Mouse (Mus musculus) left cerebral cortex, postnatal 10 days (tissue): ENCODE measurements at regions not wholly inside any gene's neighbourhood (a gene's known extent, or its start where the extent isn't known, plus 50 kb on each side); places are given as distances from the start of the nearest gene placed in this dataset.

Experiments
- DNase-seq, 2 experiments: peaks; one replicate each; pipeline ENCODE4 v3.0.0; 2021 to 2022; ENCODE audit warnings: low spot score in 2 of 2, mixed read lengths in 1 of 2; ENCODE audit errors: extremely low spot score in 1 of 2
- intact Hi-C: fragments of 180-260 bp; cut with DNase I; formaldehyde crosslinking; loops from one replicate; pipeline ENCODE4 v1.15.1; 2025

- DNase-seq: no peak
- intact Hi-C loops: no loop called here
Measured at GRCm38 (mm10) chr11:21478191-21478590, 93.8 kb upstream of the Wdpcp start.

GRCm38 (mm10) chr11:21470711-21471110, 99.7 kb upstream of the Ugp2 start:
- intact Hi-C loops: no loop called here

GRCm38 (mm10) chr11:21468465-21468864, 97.5 kb upstream of the Ugp2 start:
- no peak for DNase-seq
- intact Hi-C loops: no loop called here

More at GRCm38 (mm10) chr11:21470711-21471110, 99.7 kb upstream of the Ugp2 start:
- DNase-seq: no peak

- no peak for DNase-seq
- intact Hi-C loops: no loop called here
Measured at GRCm38 (mm10) chr11:21460011-21460410, 89.0 kb upstream of the Ugp2 start.

- intact Hi-C loops: loop anchor here (10.0 kb wide), 1 partner anchor 659 kb away; no protein-coding TSS in a partner anchor
- DNase-seq: peak in 1 of 2 experiments; percentile 18
Measured at GRCm38 (mm10) chr11:21453308-21454106, 82.5 kb upstream of the Ugp2 start.

- intact Hi-C loops: loop anchor here (5.0 kb wide), 1 partner anchor 61 kb away; the partner anchor contains the start of gene Ugp2
- peak in 1 of 2 experiments; percentile 29 for DNase-seq
Measured at GRCm38 (mm10) chr11:21433726-21434125, 62.7 kb upstream of the Ugp2 start.

GRCm38 (mm10) chr11:21430021-21430420, 59.0 kb upstream of the Ugp2 start:
- DNase-seq: no peak
- intact Hi-C loops: loop anchor here (5.0 kb wide), 1 partner anchor 58 kb away; the partner anchor contains the start of gene Ugp2

GRCm38 (mm10) chr11:21428749-21429148, 57.7 kb upstream of the Ugp2 start:
- intact Hi-C loops: no loop called here
- DNase-seq: no peak

GRCm38 (mm10) chr11:21428013-21428317, 57.0 kb upstream of the Ugp2 start:
- intact Hi-C loops: no loop called here
- no peak for DNase-seq

- no peak for DNase-seq
- intact Hi-C loops: no loop called here
Measured at GRCm38 (mm10) chr11:21427291-21428012, 56.5 kb upstream of the Ugp2 start.

- intact Hi-C loops: no loop called here
- DNase-seq: no peak
Measured at GRCm38 (mm10) chr11:21425480-21426101, 54.6 kb upstream of the Ugp2 start.

GRCm38 (mm10) chr11:21424345-21424744, 53.3 kb upstream of the Ugp2 start:
- DNase-seq: no peak
- intact Hi-C loops: no loop called here

- no peak for DNase-seq
- intact Hi-C loops: no loop called here
Measured at GRCm38 (mm10) chr11:21422281-21422878, 51.4 kb upstream of the Ugp2 start.
